Mouse (Mus musculus) heart, postnatal 0 days (tissue): ENCODE results near the gene Nxnl1.

Experiments used
- CTCF ChIP-seq: IDR thresholded peaks from 2 replicates; pipeline ENCODE4 v1.5.1; 2016; ENCODE audit warnings: antibody characterized with exemption, control low read depth, low read depth
- EP300 ChIP-seq: IDR thresholded peaks from 2 replicates; pipeline ENCODE4 v1.6.1; 2016; ENCODE audit warnings: antibody characterized with exemption, low read depth

GRCm38 (mm10) chr8:71535663-71536062 lies 30.7 kb downstream of the Nxnl1 start:
- TF ChIP-seq CTCF (no peak), EP300 (no peak)
